Mouse (Mus musculus): Measurements from ENCODE around the gene B830017H08Rik. TPM values are rescaled to one million over a fixed set of nuclear protein-coding genes. Genes with fewer than 3 reads are reported as not detected.

The B830017H08Rik gene
- polyA plus RNA-seq, 1 experiment from 2014 or later, result 0.26 TPM

- peaks cover 59% of the 10 kb centered on the region for H3K36me3 ChIP-seq
- no peak overlapping the region for H3K4me2 ChIP-seq
- no peaks in the 10 kb centered on the region for H3K4me1 ChIP-seq
- no peak overlapping the region for H3K27ac ChIP-seq
- 63% methylated on average over 2 of the region's 2 CpGs for WGBS
- no peak overlapping the region for H3K9ac ChIP-seq
- H3K4me3 ChIP-seq (replicated peaks), result no peak overlapping the region
- H3K9me3 ChIP-seq (replicated peaks), result no peaks in the 10 kb centered on the region
- ATAC-seq (replicated peaks; ENCODE audit: low FRiP score), result no peak
- no peaks in the 10 kb centered on the region for H3K27me3 ChIP-seq
These were observed 32.4 kb downstream of the B830017H08Rik start for GRCm38 (mm10) chr16:17865293-17865692.

GRCm38 (mm10) chr16:17865770-17866169, 32.8 kb downstream of the B830017H08Rik start:
- no peak for ATAC-seq (replicated peaks; ENCODE audit: low FRiP score)
- no peak overlapping the region for H3K9ac ChIP-seq
- 73% methylated on average over 6 of the region's 6 CpGs for WGBS
- H3K36me3 ChIP-seq, result peaks cover 59% of the 10 kb centered on the region
- no peak overlapping the region for H3K4me2 ChIP-seq
- H3K4me1 ChIP-seq, result no peaks in the 10 kb centered on the region
- no peak overlapping the region for H3K4me3 ChIP-seq (replicated peaks)
- H3K27ac ChIP-seq, result peak overlapping the region; percentile 15; the same call in 1 of the 2 replicates
- H3K9me3 ChIP-seq (replicated peaks), result no peaks in the 10 kb centered on the region
- H3K27me3 ChIP-seq, result no peaks in the 10 kb centered on the region

- WGBS, result 77% methylated on average over 5 of the region's 5 CpGs
- Histone ChIP-seq H3K36me3 (peaks cover 53% of the 10 kb centered on the region), H3K9ac (no peak overlapping the region), H3K4me1 (no peaks in the 10 kb centered on the region), H3K9me3 (replicated peaks) (no peaks in the 10 kb centered on the region), H3K27me3 (no peaks in the 10 kb centered on the region), H3K4me2 (no peak overlapping the region), H3K4me3 (replicated peaks) (no peak overlapping the region), H3K27ac (no peak overlapping the region)
- no peak for ATAC-seq (replicated peaks; ENCODE audit: low FRiP score)
These were observed 38.3 kb downstream of the B830017H08Rik start for GRCm38 (mm10) chr16:17871248-17871647.

- Histone ChIP-seq H3K4me1 (no peaks in the 10 kb centered on the region), H3K4me3 (replicated peaks) (no peak overlapping the region), H3K9ac (no peak overlapping the region), H3K27me3 (no peaks in the 10 kb centered on the region), H3K36me3 (peaks cover 58% of the 10 kb centered on the region), H3K9me3 (replicated peaks) (no peaks in the 10 kb centered on the region), H3K4me2 (no peak overlapping the region), H3K27ac (no peak overlapping the region)
- WGBS, result 45% methylated on average over 4 of the region's 4 CpGs
- ATAC-seq (replicated peaks; ENCODE audit: low FRiP score), result no peak
These were observed 40.1 kb downstream of the B830017H08Rik start for GRCm38 (mm10) chr16:17872995-17873394.

- no peak overlapping the region for H3K4me3 ChIP-seq (replicated peaks)
- ATAC-seq (replicated peaks; ENCODE audit: low FRiP score), result no peak
- 79% methylated on average over 4 of the region's 4 CpGs for WGBS
- no peak overlapping the region for H3K27ac ChIP-seq
- no peaks in the 10 kb centered on the region for H3K27me3 ChIP-seq
- peaks cover 50% of the 10 kb centered on the region for H3K36me3 ChIP-seq
- no peak overlapping the region for H3K4me2 ChIP-seq
- H3K9ac ChIP-seq, result no peak overlapping the region
- no peaks in the 10 kb centered on the region for H3K4me1 ChIP-seq
- no peaks in the 10 kb centered on the region for H3K9me3 ChIP-seq (replicated peaks)
These were observed 42.3 kb downstream of the B830017H08Rik start for GRCm38 (mm10) chr16:17875174-17875573.

- H3K4me1 ChIP-seq, result no peaks in the 10 kb centered on the region
- H3K4me3 ChIP-seq (replicated peaks), result no peak overlapping the region
- H3K9me3 ChIP-seq (replicated peaks), result no peaks in the 10 kb centered on the region
- WGBS, result 94% methylated on average over 1 of the region's 1 CpGs
- no peak overlapping the region for H3K4me2 ChIP-seq
- no peaks in the 10 kb centered on the region for H3K27me3 ChIP-seq
- peaks cover 40% of the 10 kb centered on the region for H3K36me3 ChIP-seq
- H3K27ac ChIP-seq, result no peak overlapping the region
- no peak overlapping the region for H3K9ac ChIP-seq
- no peak for ATAC-seq (replicated peaks; ENCODE audit: low FRiP score)
These were observed 43.2 kb downstream of the B830017H08Rik start for GRCm38 (mm10) chr16:17876096-17876495.

GRCm38 (mm10) chr16:17879571-17879970, 46.6 kb downstream of the B830017H08Rik start:
- Histone ChIP-seq H3K27me3 (no peaks in the 10 kb centered on the region), H3K9me3 (replicated peaks) (no peaks in the 10 kb centered on the region), H3K27ac (no peak overlapping the region), H3K4me1 (peaks cover 4% of the 10 kb centered on the region; the same call in 1 of the 2 replicates), H3K36me3 (peaks cover 29% of the 10 kb centered on the region), H3K9ac (no peak overlapping the region), H3K4me2 (no peak overlapping the region), H3K4me3 (replicated peaks) (no peak overlapping the region)
- ATAC-seq (replicated peaks; ENCODE audit: low FRiP score), result no peak
- 88% methylated on average over 4 of the region's 4 CpGs for WGBS

- Histone ChIP-seq H3K9ac (no peak overlapping the region), H3K36me3 (peaks cover 27% of the 10 kb centered on the region), H3K4me3 (replicated peaks) (no peak overlapping the region), H3K9me3 (replicated peaks) (no peaks in the 10 kb centered on the region), H3K4me2 (no peak overlapping the region), H3K27me3 (no peaks in the 10 kb centered on the region), H3K4me1 (peaks cover 4% of the 10 kb centered on the region; the same call in 1 of the 2 replicates), H3K27ac (no peak overlapping the region)
- no peak for ATAC-seq (replicated peaks; ENCODE audit: low FRiP score)
These were observed 49.3 kb downstream of the B830017H08Rik start for GRCm38 (mm10) chr16:17882196-17882595.

GRCm38 (mm10) chr16:17884116-17884515, 51.2 kb downstream of the B830017H08Rik start:
- Histone ChIP-seq H3K9ac (no peak overlapping the region), H3K4me2 (no peak overlapping the region), H3K9me3 (replicated peaks) (no peaks in the 10 kb centered on the region), H3K4me3 (replicated peaks) (no peak overlapping the region), H3K27ac (no peak overlapping the region), H3K36me3 (peaks cover 11% of the 10 kb centered on the region), H3K4me1 (peaks cover 4% of the 10 kb centered on the region; the same call in 1 of the 2 replicates), H3K27me3 (no peaks in the 10 kb centered on the region)
- 65% methylated on average over 6 of the region's 6 CpGs for WGBS
- no peak for ATAC-seq (replicated peaks; ENCODE audit: low FRiP score)

Other genes with a start within 250 kb of the B830017H08Rik start
- gene Slc7a4, start 249.9 kb upstream of the B830017H08Rik start, polyA plus RNA-seq (2015; fragmentation: Nextera tagmentation; extraction: Ambion mirVana), result 8.6 and 10.3 TPM in 2 replicates
- gene Smpd4, start 213.8 kb upstream of the B830017H08Rik start, polyA plus RNA-seq (2015; fragmentation: Nextera tagmentation; extraction: Ambion mirVana), result 38.8 and 42.6 TPM in 2 replicates
- gene Ccdc74a, start 186.7 kb upstream of the B830017H08Rik start, polyA plus RNA-seq (2015; fragmentation: Nextera tagmentation; extraction: Ambion mirVana), result 6.8 and 7.8 TPM in 2 replicates
- gene Med15, start 100.2 kb upstream of the B830017H08Rik start, polyA plus RNA-seq (2015; fragmentation: Nextera tagmentation; extraction: Ambion mirVana), result 44.4 and 47.9 TPM in 2 replicates
- 65.1 and 71.4 TPM in 2 replicates for gene Klhl22, start 73.5 kb upstream of the B830017H08Rik start, polyA plus RNA-seq (2015; fragmentation: Nextera tagmentation; extraction: Ambion mirVana)
- gene Scarf2, start 35.8 kb upstream of the B830017H08Rik start, polyA plus RNA-seq (2015; fragmentation: Nextera tagmentation; extraction: Ambion mirVana), result 10.8 and 12.3 TPM in 2 replicates
- gene Car15, start 5.2 kb downstream of the B830017H08Rik start, polyA plus RNA-seq (2015; fragmentation: Nextera tagmentation; extraction: Ambion mirVana), result 20.2 and 21.6 TPM in 2 replicates
- gene Gm20518, start 58.5 kb downstream of the B830017H08Rik start, polyA plus RNA-seq (2015; fragmentation: Nextera tagmentation; extraction: Ambion mirVana), result 0.57 and 1.1 TPM in 2 replicates
- gene Tssk1, start 61.1 kb downstream of the B830017H08Rik start, polyA plus RNA-seq (2015; fragmentation: Nextera tagmentation; extraction: Ambion mirVana), result not detected in 2 replicates
- 86.0 and 91.9 TPM in 2 replicates for gene Dgcr2, start 65.4 kb downstream of the B830017H08Rik start, polyA plus RNA-seq (2015; fragmentation: Nextera tagmentation; extraction: Ambion mirVana)
- 0.12 TPM in 1 of 2 replicates, not detected in the other for gene Tssk2, start 65.5 kb downstream of the B830017H08Rik start, polyA plus RNA-seq (2015; fragmentation: Nextera tagmentation; extraction: Ambion mirVana)
- gene Ess2, start 78.2 kb downstream of the B830017H08Rik start, polyA plus RNA-seq (2015; fragmentation: Nextera tagmentation; extraction: Ambion mirVana), result 39.0 and 42.3 TPM in 2 replicates
- not detected in 2 replicates for gene Gsc2, start 81.9 kb downstream of the B830017H08Rik start, polyA plus RNA-seq (2015; fragmentation: Nextera tagmentation; extraction: Ambion mirVana)
- 93.1 and 94.5 TPM in 2 replicates for gene Slc25a1, start 95.1 kb downstream of the B830017H08Rik start, polyA plus RNA-seq (2015; fragmentation: Nextera tagmentation; extraction: Ambion mirVana)
- gene Vpreb2, start 147.3 kb downstream of the B830017H08Rik start, polyA plus RNA-seq (2015; fragmentation: Nextera tagmentation; extraction: Ambion mirVana), result not detected in 2 replicates
- 93.2 and 105 TPM in 2 replicates for gene Dgcr6, start 219.7 kb downstream of the B830017H08Rik start, polyA plus RNA-seq (2015; fragmentation: Nextera tagmentation; extraction: Ambion mirVana)